Mouse (Mus musculus) forebrain, embryonic 11.5 days (tissue): ENCODE measurements around the gene Zfp691. TPM values are rescaled to one million over a fixed set of nuclear protein-coding genes. Genes with fewer than 3 reads are reported as not detected.

Experiments used
- ATAC-seq: fragments of 200-750 bp; cut with Nextera tagmentation; replicated peaks from 2 replicates; pipeline ENCODE4 v1.8.0; 2017; ENCODE audit warnings: moderate TSS enrichment; ENCODE audit not compliant: low FRiP score
- DNase-seq: peaks from one replicate; pipeline ENCODE4 v3.0.0-alpha.2; 2017; ENCODE audit warnings: low spot score
- H3K27ac ChIP-seq: fragments of 300-500 bp; sonication (generic); 2 replicates; pipeline ENCODE4 v1.5.1; 2014; ENCODE audit warnings: low read depth, low read length
- H3K27me3 ChIP-seq: fragments of 300-500 bp; sonication (generic); 2 replicates; pipeline ENCODE4 v1.6.1; 2014; ENCODE audit warnings: mild to moderate bottlenecking, low read length, mixed read lengths; ENCODE audit not compliant: control insufficient read depth, insufficient read depth
- H3K36me3 ChIP-seq: fragments of 300-500 bp; sonication (generic); 2 replicates; pipeline ENCODE4 v1.6.1; 2014; ENCODE audit warnings: mild to moderate bottlenecking, low read length, moderate library complexity, mixed read lengths; ENCODE audit not compliant: control insufficient read depth, insufficient read depth
- H3K4me1 ChIP-seq: fragments of 300-500 bp; sonication (generic); replicated peaks from 2 replicates; pipeline ENCODE4 v1.6.1; 2014; ENCODE audit warnings: low read length, mixed read lengths; ENCODE audit not compliant: control insufficient read depth, insufficient read depth
- H3K4me2 ChIP-seq: fragments of 300-500 bp; sonication (generic); 2 replicates; pipeline ENCODE4 v1.6.1; 2014; ENCODE audit warnings: low read depth, mild to moderate bottlenecking, low read length, moderate library complexity, mixed read lengths; ENCODE audit not compliant: severe bottlenecking
- H3K4me3 ChIP-seq: fragments of 300-500 bp; sonication (generic); 2 replicates; pipeline ENCODE4 v1.5.1; 2014; ENCODE audit warnings: low read depth, low read length
- H3K9ac ChIP-seq: fragments of 300-500 bp; sonication (generic); 2 replicates; pipeline ENCODE4 v1.6.1; 2014; ENCODE audit warnings: low read length
- H3K9me3 ChIP-seq: fragments of 300-500 bp; sonication (generic); 2 replicates; pipeline ENCODE4 v1.6.1; 2016; ENCODE audit warnings: low read length, mixed read lengths; ENCODE audit not compliant: control insufficient read depth
- WGBS: fragments of 180-500 bp; shearing (Covaris S2); extraction: QIAGEN DNeasy Blood & Tissue Kit; methylation state at CpG from one replicate; pipeline ENCODE4 v1.1.7; 2014; 5-methylcytosine and 5-hydroxymethylcytosine counted together
- microRNA counts: library from miRNA; unstranded; fragments of <30 nt; microRNA quantifications from one replicate; lab custom pipeline; 2015
- microRNA-seq: library from miRNA; unstranded; fragments of <30 nt; microRNA quantifications from one replicate; pipeline ENCODE4, GENCODE M21; 2016; ENCODE audit not compliant: insufficient number of aligned reads
- polyA plus RNA-seq: library from polyadenylated mRNA; unstranded; fragments of >200 nt; fragmentation: Nextera tagmentation; extraction: Ambion mirVana; gene quantifications from 2 replicates; pipeline ENCODE4 v1.2.1, GENCODE M21; 2014

Gene Zfp691
- polyA plus RNA-seq, 1 experiment from 2014 or later: 10.5 TPM

DNA sequence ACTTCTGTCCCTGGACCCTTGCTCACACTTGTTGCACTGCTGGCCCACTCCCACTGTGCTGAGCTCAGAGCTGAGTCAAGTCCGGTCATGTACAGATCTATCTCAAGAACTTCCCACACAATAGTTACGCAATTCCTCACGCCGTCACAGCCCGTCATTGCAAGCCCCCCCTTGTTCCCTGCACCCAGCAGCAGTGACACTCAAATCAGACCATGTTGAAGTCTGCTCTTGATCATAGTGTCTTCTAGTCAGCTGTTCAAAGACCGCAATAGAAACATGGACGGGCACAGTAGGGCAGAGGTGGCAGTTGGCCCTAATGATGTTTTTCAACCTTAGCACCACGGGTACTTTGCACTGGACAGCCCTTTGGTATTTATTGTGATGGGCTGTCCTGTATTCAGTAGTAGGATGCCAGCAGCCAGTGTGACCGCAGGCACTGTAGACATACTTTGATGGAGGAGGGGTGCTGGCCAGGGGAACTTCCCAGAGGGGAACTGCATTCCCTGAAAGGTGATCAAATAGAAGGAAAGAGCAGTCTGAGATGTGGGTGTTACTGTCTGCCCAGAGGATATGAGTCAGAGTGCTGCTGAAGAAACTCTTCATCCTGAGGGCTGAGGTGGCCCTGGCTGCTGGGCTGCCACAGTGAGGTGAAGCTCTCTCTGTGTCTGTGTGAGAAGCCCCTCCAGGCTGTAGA lies 48.3 kb downstream of the Zfp691 start:
- Histone ChIP-seq H3K27me3 (no peaks in the 10 kb centered on the region), H3K36me3 (peaks cover 6% of the 10 kb centered on the region; the same call in 1 of the 2 replicates), H3K4me2 (no peak overlapping the region), H3K4me3 (no peak overlapping the region), H3K9ac (no peak overlapping the region), H3K27ac (no peak overlapping the region), H3K4me1 (peaks cover 2% of the 10 kb centered on the region; the same call in 1 of the 2 replicates), H3K9me3 (no peaks in the 10 kb centered on the region)
- ATAC-seq (no peak), DNase-seq (no peak)
- WGBS: 85% methylated on average over 9 of the region's 9 CpGs

DNA sequence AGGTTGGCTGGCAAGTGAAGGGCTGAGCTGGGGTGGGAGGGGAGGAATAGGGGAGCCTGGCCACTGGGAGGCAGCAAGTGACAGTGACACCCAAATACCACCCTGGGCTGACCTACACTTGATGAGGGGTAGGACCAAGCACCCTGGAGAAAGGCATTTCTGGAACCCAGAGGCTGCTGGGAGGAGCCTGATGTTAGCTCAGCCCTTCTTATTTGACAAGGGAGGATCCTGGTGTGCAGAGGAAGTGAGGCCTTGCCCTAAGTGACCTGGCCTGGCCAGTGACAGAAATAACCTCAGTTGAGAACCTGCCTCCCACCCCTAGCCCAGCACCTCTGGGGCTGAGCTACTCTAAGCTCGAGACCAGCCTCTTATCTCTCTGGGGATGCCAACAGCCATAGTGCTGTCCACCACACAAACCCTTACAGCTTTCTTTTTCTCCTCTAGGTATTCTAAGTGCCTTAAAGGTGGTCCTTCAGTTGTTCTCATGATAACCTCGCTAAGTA lies 49.2 kb downstream of the Zfp691 start:
- DNase-seq: no peak
- Histone ChIP-seq H3K4me1 (peaks cover 2% of the 10 kb centered on the region; the same call in 1 of the 2 replicates), H3K27ac (no peak overlapping the region), H3K9me3 (no peaks in the 10 kb centered on the region), H3K4me2 (no peak overlapping the region), H3K4me3 (no peak overlapping the region), H3K36me3 (peaks cover 5% of the 10 kb centered on the region; the same call in 1 of the 2 replicates), H3K27me3 (no peaks in the 10 kb centered on the region), H3K9ac (no peak overlapping the region)
- WGBS: 77% methylated on average over 2 of the region's 2 CpGs
- no peak for ATAC-seq

DNA sequence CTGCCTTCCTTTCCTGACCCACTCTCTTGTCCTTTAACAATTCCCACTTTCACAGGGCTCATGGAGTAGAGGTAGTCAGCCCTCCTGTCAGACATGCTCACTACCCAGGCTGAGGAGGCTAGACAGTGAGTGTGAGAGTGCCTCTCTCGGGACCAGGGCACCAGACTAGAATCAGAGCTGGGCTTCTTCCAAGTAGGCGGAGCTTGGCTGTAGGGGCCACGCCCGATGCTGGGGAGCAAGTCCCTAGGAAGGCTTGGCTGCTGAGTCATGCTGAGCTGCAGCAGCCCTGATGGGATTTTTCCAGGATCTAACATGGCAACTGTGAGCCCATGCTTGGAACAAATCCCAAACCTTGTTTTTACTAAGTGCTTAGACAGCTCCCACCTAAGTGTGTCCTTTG lies 52.7 kb downstream of the Zfp691 start:
- no peak overlapping the region for H3K9ac ChIP-seq
- H3K36me3 ChIP-seq: no peaks in the 10 kb centered on the region; the same call in 1 of the 2 replicates
- H3K27me3 ChIP-seq: no peaks in the 10 kb centered on the region
- no peak overlapping the region for H3K4me2 ChIP-seq
- no peak overlapping the region for H3K4me3 ChIP-seq
- H3K4me1 ChIP-seq: peaks cover 1% of the 10 kb centered on the region; the same call in 1 of the 2 replicates
- WGBS: 51% methylated on average over 4 of the region's 4 CpGs
- no peak overlapping the region for H3K27ac ChIP-seq
- no peaks in the 10 kb centered on the region for H3K9me3 ChIP-seq
- ATAC-seq (no peak), DNase-seq (no peak)

DNA sequence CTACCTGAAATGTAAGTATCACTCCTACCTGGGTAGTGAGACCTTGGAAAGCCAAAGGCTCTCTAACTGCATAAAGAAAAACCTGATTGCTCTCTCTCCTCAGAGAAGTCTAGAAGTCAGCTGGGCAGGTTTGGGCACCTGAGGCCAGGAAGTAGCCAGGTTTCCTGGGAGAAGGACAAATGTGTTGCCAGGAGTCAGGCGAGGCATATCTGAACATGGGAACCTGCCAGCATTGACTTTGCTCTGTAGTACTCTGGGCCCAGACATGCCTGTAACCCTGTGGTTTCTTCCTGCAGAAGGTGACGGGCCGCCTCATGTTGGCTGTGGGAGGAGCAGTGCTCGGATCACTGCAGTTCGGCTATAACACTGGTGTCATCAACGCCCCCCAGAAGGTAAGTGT lies 53.9 kb downstream of the Zfp691 start:
- ATAC-seq (no peak), DNase-seq (no peak)
- Histone ChIP-seq H3K27ac (no peak overlapping the region), H3K4me2 (no peak overlapping the region), H3K27me3 (no peaks in the 10 kb centered on the region), H3K4me3 (no peak overlapping the region), H3K4me1 (0 out of 2 replicates have a peak, but pooled peaks cover 5% of the 10 kb centered on the region), H3K36me3 (no peaks in the 10 kb centered on the region; the same call in 1 of the 2 replicates), H3K9ac (no peak overlapping the region), H3K9me3 (no peaks in the 10 kb centered on the region)
- 87% methylated on average over 6 of the region's 6 CpGs for WGBS

MicroRNAs within 50 kb of the gene (microRNA counts, 519-probe panel; counts per million panel counts)
- microRNA mmu-miR-1957 (lab: Ali Mortazavi, UCI): 31.2 counts per million

Small RNA genes within 50 kb of the gene (microRNA-seq; reads per million reads assigned to microRNA genes)
- gene Mir1957a: not detected

Other genes starting within 250 kb of the Zfp691 start
- gene Olfr1328, start 235.6 kb downstream of the Zfp691 start, polyA plus RNA-seq: not detected in 2 replicates
- gene Lao1, start 212.6 kb downstream of the Zfp691 start, polyA plus RNA-seq: not detected in 2 replicates
- gene Slc2a1, start 65.5 kb downstream of the Zfp691 start, polyA plus RNA-seq: 171 and 181 TPM in 2 replicates
- 11.1 and 11.4 TPM in 2 replicates for gene Ermap, start 15.8 kb upstream of the Zfp691 start, polyA plus RNA-seq
- 146 and 150 TPM in 2 replicates for gene Svbp, start 21.1 kb upstream of the Zfp691 start, polyA plus RNA-seq
- gene Tmem269, start 44.0 kb upstream of the Zfp691 start, polyA plus RNA-seq: not detected in 2 replicates
- 37.3 and 37.8 TPM in 2 replicates for gene AU022252, start 58.5 kb upstream of the Zfp691 start, polyA plus RNA-seq
- gene P3h1, start 58.7 kb upstream of the Zfp691 start, polyA plus RNA-seq: 16.8 and 17.8 TPM in 2 replicates
- 0.21 and 0.31 TPM in 2 replicates for gene Cldn19, start 81.2 kb upstream of the Zfp691 start, polyA plus RNA-seq
- 1,312 and 1,467 TPM in 2 replicates for gene Ybx1, start 120.4 kb upstream of the Zfp691 start, polyA plus RNA-seq
- gene Ppih, start 146.4 kb upstream of the Zfp691 start, polyA plus RNA-seq: 119 and 133 TPM in 2 replicates
- 10.2 and 11.0 TPM in 2 replicates for gene Ccdc30, start 241.3 kb upstream of the Zfp691 start, polyA plus RNA-seq
- 19.5 and 19.9 TPM in 2 replicates for gene Ppcs, start 248.2 kb upstream of the Zfp691 start, polyA plus RNA-seq
- not detected in 2 replicates for gene Zmynd12, start 248.6 kb upstream of the Zfp691 start, polyA plus RNA-seq